Mouse (Mus musculus): ENCODE measurements around the gene Cxcr3. TPM values are rescaled to one million over a fixed set of nuclear protein-coding genes. Genes with fewer than 3 reads are reported as not detected.

Cxcr3 gene
- polyA plus RNA-seq, 1 experiment from 2014 or later, result 0.17 TPM

DNA sequence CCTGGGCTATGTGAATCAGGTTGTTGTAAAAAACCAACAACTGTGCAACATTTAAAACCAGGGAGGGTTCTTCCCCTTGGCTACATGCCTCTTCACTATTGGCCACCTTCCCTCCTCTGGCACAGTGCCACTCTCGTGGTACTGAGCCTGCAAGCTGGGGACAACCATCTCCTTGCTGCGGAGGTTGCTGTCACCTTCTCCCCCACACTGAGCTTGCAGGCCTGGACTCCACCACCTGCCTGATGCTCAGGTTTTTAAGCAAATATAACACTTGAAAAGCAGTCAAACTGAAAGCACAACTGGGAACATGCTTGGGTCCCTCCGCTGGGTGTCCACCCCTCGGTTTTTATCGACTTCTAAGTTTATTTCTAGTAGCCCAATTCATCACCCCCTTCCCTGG lies 20.4 kb upstream of the Cxcr3 start:
- no peak for ATAC-seq (replicated peaks; ENCODE audit: low FRiP score, low read depth)
- no peaks in the 10 kb centered on the region for H3K4me1 ChIP-seq (replicated peaks; ENCODE audit: insufficient read depth, low read length)
- DNase-seq (ENCODE audit: low spot score), result no peak
- WGBS, result 52% methylated on average over 5 of the region's 5 CpGs
- no peak overlapping the region for H3K9ac ChIP-seq (ENCODE audit: low read depth, low read length)
- H3K27ac ChIP-seq, result no peak overlapping the region
- H3K27me3 ChIP-seq (ENCODE audit: insufficient read depth, low read length), result no peaks in the 10 kb centered on the region
- no peak for TF ChIP-seq CTCF (IDR thresholded peaks at IDR 0.05; ENCODE audit: low read depth)
- no peaks in the 10 kb centered on the region for H3K9me3 ChIP-seq (replicated peaks; ENCODE audit: low read length)
- H3K36me3 ChIP-seq (ENCODE audit: insufficient read depth, low read length), result no peaks in the 10 kb centered on the region
- H3K4me3 ChIP-seq (replicated peaks; ENCODE audit: low read depth, low read length), result no peak overlapping the region
- no peak overlapping the region for H3K4me2 ChIP-seq (ENCODE audit: low read length)

DNA sequence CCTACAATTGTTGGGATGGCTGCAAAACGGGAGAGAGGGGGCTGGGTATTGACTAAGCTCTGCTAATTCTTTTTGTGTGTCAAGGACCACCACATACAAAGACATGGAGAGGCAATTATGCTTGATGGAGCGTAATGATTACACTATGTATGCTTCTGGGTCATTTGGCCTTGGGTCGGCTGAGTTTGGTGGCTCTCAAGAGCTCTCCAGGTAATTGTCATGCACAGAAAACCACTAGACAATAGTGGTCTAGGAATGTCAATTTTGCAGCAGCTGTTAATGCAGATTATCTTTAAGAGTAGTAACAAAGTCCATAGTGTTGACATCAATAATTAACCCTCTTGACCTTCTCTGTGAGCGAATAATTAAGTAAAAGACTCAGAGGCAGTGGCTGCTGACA lies 16.1 kb upstream of the Cxcr3 start:
- H3K4me2 ChIP-seq (ENCODE audit: low read length), result no peak overlapping the region
- H3K9me3 ChIP-seq (replicated peaks; ENCODE audit: low read length), result no peaks in the 10 kb centered on the region
- no peak for DNase-seq (ENCODE audit: low spot score)
- no peak for ATAC-seq (replicated peaks; ENCODE audit: low FRiP score, low read depth)
- WGBS, result 59% methylated on average over 4 of the region's 4 CpGs
- no peak for TF ChIP-seq CTCF (IDR thresholded peaks at IDR 0.05; ENCODE audit: low read depth)
- no peak overlapping the region for H3K4me3 ChIP-seq (replicated peaks; ENCODE audit: low read depth, low read length)
- H3K36me3 ChIP-seq (ENCODE audit: insufficient read depth, low read length), result no peaks in the 10 kb centered on the region
- no peaks in the 10 kb centered on the region for H3K4me1 ChIP-seq (replicated peaks; ENCODE audit: insufficient read depth, low read length)
- H3K9ac ChIP-seq (ENCODE audit: low read depth, low read length), result no peak overlapping the region
- H3K27ac ChIP-seq, result no peak overlapping the region
- H3K27me3 ChIP-seq (ENCODE audit: insufficient read depth, low read length), result no peaks in the 10 kb centered on the region

- no peak overlapping the region for H3K4me3 ChIP-seq (replicated peaks; ENCODE audit: low read depth, low read length)
- ATAC-seq (replicated peaks; ENCODE audit: low FRiP score, low read depth) (no peak), DNase-seq (ENCODE audit: low spot score) (no peak)
- WGBS, result 83% methylated on average over 2 of the region's 2 CpGs
- H3K27me3 ChIP-seq (ENCODE audit: insufficient read depth, low read length), result no peaks in the 10 kb centered on the region
- no peak overlapping the region for H3K9ac ChIP-seq (ENCODE audit: low read depth, low read length)
- no peaks in the 10 kb centered on the region for H3K4me1 ChIP-seq (replicated peaks; ENCODE audit: insufficient read depth, low read length)
- no peaks in the 10 kb centered on the region for H3K9me3 ChIP-seq (replicated peaks; ENCODE audit: low read length)
- H3K27ac ChIP-seq, result no peak overlapping the region
- H3K4me2 ChIP-seq (ENCODE audit: low read length), result no peak overlapping the region
- no peak for TF ChIP-seq CTCF (IDR thresholded peaks at IDR 0.05; ENCODE audit: low read depth)
- no peaks in the 10 kb centered on the region for H3K36me3 ChIP-seq (ENCODE audit: insufficient read depth, low read length)
Observed at GRCm38 (mm10) chrX:101741064-101741433, 7.0 kb upstream of the Cxcr3 start.

- TF ChIP-seq CTCF (IDR thresholded peaks at IDR 0.05; ENCODE audit: low read depth), result no peak
- Histone ChIP-seq H3K27ac (no peak overlapping the region), H3K4me2 (ENCODE audit: low read length) (no peak overlapping the region), H3K4me1 (replicated peaks; ENCODE audit: insufficient read depth, low read length) (no peaks in the 10 kb centered on the region), H3K9ac (ENCODE audit: low read depth, low read length) (no peak overlapping the region), H3K36me3 (ENCODE audit: insufficient read depth, low read length) (no peaks in the 10 kb centered on the region), H3K27me3 (ENCODE audit: insufficient read depth, low read length) (no peaks in the 10 kb centered on the region), H3K9me3 (replicated peaks; ENCODE audit: low read length) (no peaks in the 10 kb centered on the region), H3K4me3 (replicated peaks; ENCODE audit: low read depth, low read length) (no peak overlapping the region)
- no peak for DNase-seq (ENCODE audit: low spot score)
- WGBS, result 54% methylated on average over 6 of the region's 6 CpGs
- ATAC-seq (replicated peaks; ENCODE audit: low FRiP score, low read depth), result no peak
Observed at GRCm38 (mm10) chrX:101740335-101741063, 6.4 kb upstream of the Cxcr3 start.

DNA sequence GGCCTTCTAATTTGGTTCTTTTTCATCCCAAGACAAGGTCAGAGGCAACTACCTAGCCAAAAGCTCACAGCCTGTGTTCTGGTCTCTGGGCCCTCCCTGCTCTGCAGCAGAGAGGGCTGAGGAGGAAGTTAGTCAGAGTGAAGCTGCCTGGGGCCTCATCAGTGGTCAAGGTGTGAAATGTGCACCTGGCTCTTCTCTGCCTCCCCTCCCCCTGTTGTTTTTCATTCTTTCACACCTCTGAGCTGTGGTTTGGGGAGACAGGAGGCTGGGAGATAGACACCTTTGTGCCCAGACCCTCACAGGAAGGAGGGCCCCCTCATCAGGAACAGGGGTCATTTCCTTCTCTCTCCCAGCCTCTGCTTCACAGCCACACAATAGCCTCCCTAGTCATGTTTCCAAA lies 3.1 kb upstream of the Cxcr3 start:
- no peak for DNase-seq (ENCODE audit: low spot score)
- H3K27ac ChIP-seq, result no peak overlapping the region
- H3K4me1 ChIP-seq (replicated peaks; ENCODE audit: insufficient read depth, low read length), result no peaks in the 10 kb centered on the region
- H3K36me3 ChIP-seq (ENCODE audit: insufficient read depth, low read length), result no peaks in the 10 kb centered on the region
- H3K4me3 ChIP-seq (replicated peaks; ENCODE audit: low read depth, low read length), result no peak overlapping the region
- no peak overlapping the region for H3K9ac ChIP-seq (ENCODE audit: low read depth, low read length)
- no peak overlapping the region for H3K4me2 ChIP-seq (ENCODE audit: low read length)
- no peak for ATAC-seq (replicated peaks; ENCODE audit: low FRiP score, low read depth)
- TF ChIP-seq CTCF (IDR thresholded peaks at IDR 0.05; ENCODE audit: low read depth), result no peak
- H3K27me3 ChIP-seq (ENCODE audit: insufficient read depth, low read length), result no peaks in the 10 kb centered on the region
- H3K9me3 ChIP-seq (replicated peaks; ENCODE audit: low read length), result no peaks in the 10 kb centered on the region

DNA sequence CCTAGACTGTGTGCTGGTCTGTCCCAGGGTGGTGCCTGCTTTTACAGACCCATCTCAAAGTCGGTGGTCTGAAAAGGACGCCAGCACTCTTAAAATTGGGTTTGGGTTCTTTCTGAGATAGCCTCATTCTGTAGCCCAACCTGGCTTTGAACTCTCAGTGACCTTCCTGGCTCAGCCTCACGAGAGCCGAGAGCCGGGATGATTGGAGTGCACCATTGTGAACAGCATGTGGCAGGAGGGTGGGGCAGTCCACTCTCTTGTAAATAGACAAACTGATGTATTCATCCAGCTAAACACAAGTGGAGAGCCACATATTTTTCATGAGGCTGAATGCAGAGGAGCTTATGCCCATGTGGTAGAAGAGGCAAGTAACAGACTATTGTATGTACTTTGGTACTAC lies 912 bp upstream of the Cxcr3 start:
- DNase-seq (ENCODE audit: low spot score) (no peak), ATAC-seq (replicated peaks; ENCODE audit: low FRiP score, low read depth) (no peak)
- no peaks in the 10 kb centered on the region for H3K36me3 ChIP-seq (ENCODE audit: insufficient read depth, low read length)
- H3K4me1 ChIP-seq (replicated peaks; ENCODE audit: insufficient read depth, low read length), result no peaks in the 10 kb centered on the region
- WGBS, result 63% methylated on average over 5 of the region's 5 CpGs
- no peaks in the 10 kb centered on the region for H3K9me3 ChIP-seq (replicated peaks; ENCODE audit: low read length)
- H3K27ac ChIP-seq, result no peak overlapping the region
- H3K4me2 ChIP-seq (ENCODE audit: low read length), result no peak overlapping the region
- H3K9ac ChIP-seq (ENCODE audit: low read depth, low read length), result no peak overlapping the region
- TF ChIP-seq CTCF (IDR thresholded peaks at IDR 0.05; ENCODE audit: low read depth), result no peak
- H3K4me3 ChIP-seq (replicated peaks; ENCODE audit: low read depth, low read length), result no peak overlapping the region
- no peaks in the 10 kb centered on the region for H3K27me3 ChIP-seq (ENCODE audit: insufficient read depth, low read length)

- WGBS, result 89% methylated on average over 3 of the region's 3 CpGs
Observed at GRCm38 (mm10) chrX:101733288-101733687, 781 bp downstream of the Cxcr3 start.

More at GRCm38 (mm10) chrX:101733288-101733687, 781 bp downstream of the Cxcr3 start:
- Histone ChIP-seq H3K9ac (ENCODE audit: low read depth, low read length) (no peak overlapping the region), H3K27ac (no peak overlapping the region), H3K4me2 (ENCODE audit: low read length) (no peak overlapping the region), H3K9me3 (replicated peaks; ENCODE audit: low read length) (no peaks in the 10 kb centered on the region), H3K4me3 (replicated peaks; ENCODE audit: low read depth, low read length) (no peak overlapping the region), H3K27me3 (ENCODE audit: insufficient read depth, low read length) (no peaks in the 10 kb centered on the region), H3K36me3 (ENCODE audit: insufficient read depth, low read length) (no peaks in the 10 kb centered on the region), H3K4me1 (replicated peaks; ENCODE audit: insufficient read depth, low read length) (no peaks in the 10 kb centered on the region)
- ATAC-seq (replicated peaks; ENCODE audit: low FRiP score, low read depth) (no peak), DNase-seq (ENCODE audit: low spot score) (no peak)
- TF ChIP-seq CTCF (IDR thresholded peaks at IDR 0.05; ENCODE audit: low read depth), result no peak
